Mouse (Mus musculus) CH12F3 (cell line): ENCODE data around the gene Phactr1.

Experiments
- in situ Hi-C: fragments of 300-500 bp; cut with MboI; formaldehyde crosslinking; loops from 2 replicates; pipeline ENCODE4 v1.14.3; 2020; ENCODE audit warnings: low sequenced_read_pairs

Phactr1 gene

GRCm38 (mm10) chr13:43015768-43016167, 335.3 kb downstream of the Phactr1 start:
- in situ Hi-C loops, result no loop called here

- in situ Hi-C loops, result no loop called here
These were observed 338.4 kb downstream of the Phactr1 start for GRCm38 (mm10) chr13:43018863-43019262.

- in situ Hi-C loops, result no loop called here
These were observed 340.6 kb downstream of the Phactr1 start for GRCm38 (mm10) chr13:43021031-43021430.

GRCm38 (mm10) chr13:43023005-43023404, 342.6 kb downstream of the Phactr1 start:
- in situ Hi-C loops, result no loop called here

GRCm38 (mm10) chr13:43027568-43027967, 347.1 kb downstream of the Phactr1 start:
- in situ Hi-C loops, result no loop called here

- in situ Hi-C loops, result no loop called here
These were observed 349.8 kb downstream of the Phactr1 start for GRCm38 (mm10) chr13:43030222-43030621.

- in situ Hi-C loops, result no loop called here
These were observed 352.0 kb downstream of the Phactr1 start for GRCm38 (mm10) chr13:43032451-43032850.

- in situ Hi-C loops, result no loop called here
These were observed 356.1 kb downstream of the Phactr1 start for GRCm38 (mm10) chr13:43036510-43036909.

GRCm38 (mm10) chr13:43042766-43043165, 362.3 kb downstream of the Phactr1 start:
- in situ Hi-C loops, result no loop called here

- in situ Hi-C loops, result no loop called here
These were observed 368.1 kb downstream of the Phactr1 start for GRCm38 (mm10) chr13:43048553-43048952.

- in situ Hi-C loops, result no loop called here
These were observed 372.8 kb downstream of the Phactr1 start for GRCm38 (mm10) chr13:43053201-43053600.

- in situ Hi-C loops, result no loop called here
These were observed 374.7 kb downstream of the Phactr1 start for GRCm38 (mm10) chr13:43055136-43055535.

- in situ Hi-C loops, result no loop called here
These were observed 376.7 kb downstream of the Phactr1 start for GRCm38 (mm10) chr13:43057104-43057503.

GRCm38 (mm10) chr13:43063355-43063754, 382.9 kb downstream of the Phactr1 start:
- in situ Hi-C loops, result no loop called here

- in situ Hi-C loops, result no loop called here
These were observed 388.4 kb downstream of the Phactr1 start for GRCm38 (mm10) chr13:43068716-43069265.

- in situ Hi-C loops, result no loop called here
These were observed 390.1 kb downstream of the Phactr1 start for GRCm38 (mm10) chr13:43070496-43070895.

GRCm38 (mm10) chr13:43070971-43071370, 390.5 kb downstream of the Phactr1 start:
- in situ Hi-C loops, result no loop called here

- in situ Hi-C loops, result no loop called here
These were observed 395.0 kb downstream of the Phactr1 start for GRCm38 (mm10) chr13:43075456-43075855.

- in situ Hi-C loops, result no loop called here
These were observed 397.1 kb downstream of the Phactr1 start for GRCm38 (mm10) chr13:43077485-43077884.

GRCm38 (mm10) chr13:43085226-43085625, 404.8 kb downstream of the Phactr1 start:
- in situ Hi-C loops, result no loop called here

GRCm38 (mm10) chr13:43094365-43094764, 413.9 kb downstream of the Phactr1 start:
- in situ Hi-C loops, result no loop called here

- in situ Hi-C loops, result no loop called here
These were observed 422.5 kb downstream of the Phactr1 start for GRCm38 (mm10) chr13:43102943-43103342.

GRCm38 (mm10) chr13:43104496-43104895, 424.1 kb downstream of the Phactr1 start:
- in situ Hi-C loops, result no loop called here
